Mouse (Mus musculus): ENCODE measurements at regions not wholly inside any gene's neighbourhood (a gene's known extent, or its start where the extent isn't known, plus 50 kb on each side); places are given as distances from the start of the nearest gene placed in this dataset.

GRCm38 (mm10) chr10:95086755-95087154 lies 142.1 kb upstream of the Plxnc1 start:
- no peak for DNase-seq (ENCODE audit: low spot score in 2 of 2)

- no peak for DNase-seq (ENCODE audit: low spot score in 2 of 2)
These were observed 141.1 kb upstream of the Plxnc1 start for GRCm38 (mm10) chr10:95085688-95086268.

DNA sequence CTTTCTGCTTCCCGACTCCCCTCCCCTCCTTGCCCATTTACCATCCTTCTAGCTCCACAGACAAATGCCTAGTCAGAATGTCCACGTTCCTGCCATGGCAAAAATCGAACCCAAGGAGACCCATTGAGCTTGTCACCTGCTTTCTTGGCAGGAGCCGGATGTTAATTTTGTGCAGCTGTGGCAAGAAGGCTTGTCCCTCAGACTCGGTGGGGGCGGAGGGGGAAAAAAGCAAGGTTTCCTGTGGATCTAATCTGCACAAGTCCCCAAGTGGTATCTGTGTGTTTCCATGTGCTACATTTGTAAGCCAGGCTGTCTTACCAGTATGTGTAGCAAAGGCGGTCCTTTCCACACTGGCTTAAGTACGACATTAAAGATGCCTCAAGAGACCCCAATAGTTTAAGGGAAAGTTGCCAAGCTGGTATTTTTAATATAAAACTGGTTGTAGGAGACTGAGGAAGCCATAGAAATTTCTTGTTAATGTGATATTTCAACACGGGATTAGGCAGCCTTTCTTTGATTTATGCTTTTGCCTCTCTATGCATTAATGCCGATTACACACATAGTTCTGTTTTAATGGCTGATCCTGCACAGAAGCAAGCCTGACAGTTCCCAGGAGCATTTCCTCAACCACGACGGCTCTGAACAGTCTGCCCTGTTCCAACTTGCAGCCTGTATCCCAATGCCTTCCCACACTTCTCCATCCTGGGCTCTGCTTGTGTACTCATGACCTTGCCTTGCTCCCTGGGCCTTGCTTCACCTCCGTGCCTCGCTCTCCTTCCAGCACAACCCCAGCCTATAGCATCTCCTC lies 138.9 kb upstream of the Plxnc1 start:
- no peak for DNase-seq (ENCODE audit: low spot score in 2 of 2)

DNA sequence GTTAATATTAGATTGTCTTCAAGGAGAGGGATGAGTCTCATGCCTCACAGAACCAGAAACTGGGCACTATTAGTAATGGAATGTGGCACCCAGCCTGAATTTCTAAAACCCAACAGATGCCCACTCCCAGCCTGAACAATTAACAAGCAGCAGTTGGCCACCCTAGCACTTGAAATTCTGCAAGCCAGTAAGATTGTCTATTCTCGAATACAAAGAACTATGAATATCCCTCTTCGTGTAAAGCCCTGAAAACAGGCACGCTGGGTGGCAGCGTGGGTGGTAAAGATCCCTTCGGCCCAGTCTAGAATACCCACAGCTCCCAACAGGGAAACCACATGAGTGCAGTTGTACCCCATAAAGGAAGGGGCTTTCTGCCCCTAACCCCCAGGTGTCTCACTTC lies 138.0 kb upstream of the Plxnc1 start:
- no peak for DNase-seq (ENCODE audit: low spot score in 2 of 2)

DNA sequence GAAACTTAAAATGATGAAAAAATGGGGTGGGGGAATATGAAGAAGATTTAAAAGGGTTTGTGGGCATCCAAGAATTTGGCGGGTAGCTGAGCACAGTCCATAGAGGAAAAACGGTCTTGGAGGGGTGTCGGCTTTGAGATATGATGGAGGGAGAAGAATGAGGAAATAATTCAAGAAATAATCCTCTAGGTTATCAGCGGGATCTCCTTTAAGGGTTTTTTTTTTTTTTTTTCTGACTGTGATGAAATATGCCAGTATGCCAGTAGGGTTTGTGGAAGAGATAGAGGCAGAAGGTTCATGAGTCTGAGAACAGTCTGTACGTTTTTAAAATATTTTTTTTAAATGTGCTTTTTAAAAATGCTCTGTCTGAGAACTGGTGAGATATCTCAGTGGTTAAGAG lies 135.3 kb upstream of the Plxnc1 start:
- DNase-seq (ENCODE audit: low spot score in 2 of 2), result no peak

- DNase-seq (ENCODE audit: low spot score in 2 of 2), result no peak
These were observed 131.8 kb upstream of the Plxnc1 start for GRCm38 (mm10) chr10:95076421-95076820.

DNA sequence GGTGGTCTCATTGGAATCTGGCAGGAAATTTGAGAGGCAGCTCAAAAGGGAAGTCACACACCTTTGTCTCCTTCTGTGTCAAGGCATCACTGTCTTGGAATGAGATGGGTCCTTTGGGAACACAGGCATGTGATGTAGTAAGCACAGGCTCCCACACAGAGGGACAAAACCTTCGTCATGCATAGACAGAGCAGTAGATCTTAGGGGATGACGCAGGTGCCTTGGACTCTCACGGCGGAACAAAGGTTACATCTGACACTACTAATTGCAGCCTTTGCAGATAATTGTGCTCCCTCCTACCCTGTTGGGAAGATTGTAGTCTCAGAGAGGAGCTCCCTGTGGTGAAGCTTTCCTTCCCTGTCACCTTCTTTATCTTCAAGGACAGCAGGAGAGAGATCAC lies 131.3 kb upstream of the Plxnc1 start:
- DNase-seq (ENCODE audit: low spot score in 2 of 2), result no peak

- DNase-seq (ENCODE audit: low spot score in 2 of 2), result no peak
These were observed 130.4 kb upstream of the Plxnc1 start for GRCm38 (mm10) chr10:95074959-95075590.

GRCm38 (mm10) chr10:95074381-95074780 lies 129.7 kb upstream of the Plxnc1 start:
- DNase-seq (ENCODE audit: low spot score in 2 of 2), result no peak

DNA sequence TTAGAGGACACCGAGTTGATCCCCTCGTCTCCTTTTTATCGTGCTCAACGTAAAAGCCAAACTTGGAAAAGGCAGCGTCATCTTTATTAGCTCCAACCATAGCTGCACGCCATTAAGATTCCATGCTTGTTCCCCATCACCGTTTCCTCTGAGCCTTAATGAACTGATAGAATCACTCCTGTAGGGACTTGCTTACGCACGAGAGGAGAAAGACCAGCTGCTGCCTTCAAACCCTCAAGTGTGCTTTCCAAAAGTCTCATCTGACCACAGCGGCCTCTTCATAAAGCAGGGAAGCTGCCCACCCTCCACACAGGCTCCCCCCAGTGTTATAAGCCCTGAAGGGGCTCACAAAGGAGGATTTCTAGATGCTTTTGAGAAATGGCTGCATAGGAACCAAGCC lies 123.3 kb upstream of the Plxnc1 start:
- no peak for DNase-seq (ENCODE audit: low spot score in 2 of 2)

- no peak for DNase-seq (ENCODE audit: low spot score in 2 of 2)
These were observed 122.1 kb upstream of the Plxnc1 start for GRCm38 (mm10) chr10:95066774-95067173.

GRCm38 (mm10) chr10:95059486-95060091 lies 115.0 kb upstream of the Plxnc1 start:
- no peak for DNase-seq (ENCODE audit: low spot score in 2 of 2)

- DNase-seq (ENCODE audit: low spot score in 2 of 2), result no peak
These were observed 114.4 kb upstream of the Plxnc1 start for GRCm38 (mm10) chr10:95059078-95059477.

DNA sequence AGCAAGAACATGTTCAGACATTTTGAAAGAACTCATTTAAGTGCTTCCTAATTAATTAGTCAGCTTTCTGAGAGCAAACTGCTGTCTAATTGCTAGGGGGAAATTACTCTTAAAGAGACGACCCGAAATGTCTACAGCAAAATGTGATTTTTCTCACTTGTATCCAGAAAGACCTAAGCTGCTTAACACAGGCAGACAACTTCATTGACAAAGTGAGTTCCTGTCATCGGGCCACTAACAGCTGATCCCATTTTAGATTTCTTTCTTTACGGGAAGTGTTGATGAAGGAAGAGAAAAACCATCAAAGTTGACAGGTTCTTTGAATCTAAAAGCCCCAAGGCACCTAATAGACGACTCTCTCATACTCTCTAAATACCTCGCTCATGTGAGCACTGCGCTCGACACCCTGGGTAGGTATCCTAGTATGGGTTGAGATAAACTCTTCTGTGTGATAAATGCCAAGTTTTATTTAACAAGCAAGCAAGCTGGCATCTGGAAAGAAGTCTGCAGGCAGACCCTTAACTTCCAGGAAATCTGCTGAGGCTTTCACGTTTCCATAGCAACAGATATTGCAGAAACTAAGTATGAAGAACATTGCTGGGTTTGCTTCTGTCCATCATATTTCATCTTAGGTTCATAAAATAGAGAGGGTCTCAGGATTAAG lies 112.5 kb upstream of the Plxnc1 start:
- no peak for DNase-seq (ENCODE audit: low spot score in 2 of 2)

DNA sequence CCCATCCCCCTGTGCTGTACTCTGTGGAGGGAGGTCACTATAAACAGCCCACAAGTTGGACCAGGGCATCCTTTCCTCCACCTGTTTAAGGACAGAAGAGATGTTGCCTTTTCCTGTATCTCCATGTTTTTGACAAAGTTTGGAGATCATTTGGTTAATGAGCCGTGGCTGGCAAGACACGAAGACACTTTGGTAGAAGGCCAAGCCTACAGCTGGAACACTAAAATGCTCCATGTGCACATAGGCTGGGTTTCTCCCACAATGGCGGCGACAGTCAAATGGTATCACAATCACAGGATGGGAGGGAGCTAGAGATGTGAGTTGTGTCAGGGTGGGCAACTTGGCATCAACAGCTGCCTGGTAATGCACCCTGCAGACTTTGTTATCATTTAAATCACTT lies 111.9 kb upstream of the Plxnc1 start:
- DNase-seq (ENCODE audit: low spot score in 2 of 2), result no peak

- no peak for DNase-seq (ENCODE audit: low spot score in 2 of 2)
These were observed 110.2 kb upstream of the Plxnc1 start for GRCm38 (mm10) chr10:95054869-95055268.

DNA sequence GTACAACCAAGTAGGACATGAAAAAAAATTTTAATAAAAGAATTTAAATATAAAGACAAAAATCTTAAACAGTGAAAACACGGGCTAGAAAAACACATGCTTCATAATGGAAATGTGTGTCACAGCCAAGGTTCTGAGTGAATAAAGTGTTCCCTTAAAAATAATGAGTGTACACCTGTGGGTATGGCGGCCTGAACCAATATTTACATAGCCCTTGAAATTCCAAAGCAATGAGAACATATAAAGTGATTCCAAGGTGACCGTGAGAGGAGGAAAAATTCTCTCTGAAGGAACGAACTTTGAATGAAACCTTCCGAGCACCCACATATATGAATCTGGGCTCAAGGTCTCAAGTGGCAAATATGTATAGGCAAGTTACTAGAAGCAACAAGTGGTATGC lies 104.2 kb upstream of the Plxnc1 start:
- DNase-seq (ENCODE audit: low spot score in 2 of 2), result no peak

GRCm38 (mm10) chr10:95043978-95044377 lies 99.3 kb upstream of the Plxnc1 start:
- peak in 1 of 2 experiments; percentile 25 for DNase-seq (ENCODE audit: low spot score in 2 of 2)

- no peak for DNase-seq (ENCODE audit: low spot score in 2 of 2)
These were observed 95.7 kb upstream of the Plxnc1 start for GRCm38 (mm10) chr10:95040258-95040895.

GRCm38 (mm10) chr10:95036043-95036697 lies 91.5 kb upstream of the Plxnc1 start:
- no peak for DNase-seq (ENCODE audit: low spot score in 2 of 2)

DNA sequence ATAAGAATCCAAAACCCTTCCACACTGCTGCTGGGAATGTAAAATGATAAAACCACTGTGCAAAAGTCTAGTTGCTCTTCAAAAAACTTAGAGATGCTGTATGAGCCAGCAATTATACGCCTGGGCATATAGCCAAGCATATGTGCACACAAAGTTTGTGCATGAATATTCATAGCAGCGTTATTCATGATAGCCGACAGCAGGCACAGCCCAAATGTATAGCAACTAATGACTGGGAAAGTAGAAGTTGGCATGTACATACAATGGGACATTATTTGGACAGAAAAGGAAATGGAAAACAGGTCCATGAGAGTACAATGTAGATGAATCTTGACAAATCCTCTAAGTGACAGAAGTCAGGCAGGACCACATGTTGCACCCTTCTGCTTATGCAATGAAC lies 90.7 kb upstream of the Plxnc1 start:
- peak in 1 of 2 experiments; percentile 36 for DNase-seq (ENCODE audit: low spot score in 2 of 2)
